Mouse (Mus musculus): ENCODE measurements around the gene Napsa. TPM values are rescaled to one million over a fixed set of nuclear protein-coding genes. Genes with fewer than 3 reads are reported as not detected.

Napsa gene
- total RNA-seq, 4 experiments from 2014 or later: 0.65 TPM; not detected in 3

DNA sequence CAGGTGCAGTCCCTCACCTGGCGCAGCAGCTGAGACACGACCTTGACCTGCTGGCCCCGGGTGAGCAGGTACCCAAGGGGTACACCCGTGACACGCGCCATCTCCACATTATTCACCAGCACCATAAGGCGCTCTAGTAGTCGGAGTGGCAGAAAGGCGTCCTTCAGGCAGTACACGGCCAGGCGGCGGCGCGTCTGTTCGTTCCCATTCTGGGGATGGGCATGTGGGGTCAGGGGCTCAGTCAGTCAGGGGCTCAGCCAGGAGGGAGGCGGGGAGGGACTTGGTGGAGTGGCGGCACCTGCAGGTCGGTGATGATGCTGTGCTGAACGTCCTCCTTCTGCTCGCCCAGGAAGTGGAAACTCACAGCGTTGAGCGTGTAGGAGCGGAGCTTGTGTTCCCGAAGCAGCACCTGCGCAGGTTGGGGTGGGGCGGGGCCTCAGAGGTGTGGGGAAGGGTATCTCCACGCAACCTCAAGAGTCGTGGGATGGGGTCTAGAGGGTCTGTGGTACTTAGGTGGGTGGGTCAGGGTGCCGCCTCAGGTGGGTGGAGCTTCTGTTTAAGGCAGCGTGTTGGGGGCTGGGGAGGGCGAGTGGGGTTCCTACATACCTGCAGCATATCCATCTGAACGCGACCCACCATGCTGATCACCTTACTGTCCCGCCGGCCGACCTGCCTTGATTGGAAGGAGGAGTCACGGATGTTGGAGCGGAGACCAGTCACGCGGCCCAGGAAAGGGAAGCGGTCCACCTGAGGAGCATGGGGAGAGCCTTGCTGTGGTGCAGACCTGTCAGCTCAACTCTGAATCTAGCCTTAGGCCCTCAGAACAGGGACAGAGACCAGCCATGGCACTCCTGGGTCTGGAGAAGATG, 33.2 kb upstream of the Napsa start:
- no peak for DNase-seq (ENCODE audit: low spot score in 2 of 2)

GRCm38 (mm10) chr7:44542555-44542954, 29.6 kb upstream of the Napsa start:
- no peak for DNase-seq (ENCODE audit: low spot score in 2 of 2)

DNA sequence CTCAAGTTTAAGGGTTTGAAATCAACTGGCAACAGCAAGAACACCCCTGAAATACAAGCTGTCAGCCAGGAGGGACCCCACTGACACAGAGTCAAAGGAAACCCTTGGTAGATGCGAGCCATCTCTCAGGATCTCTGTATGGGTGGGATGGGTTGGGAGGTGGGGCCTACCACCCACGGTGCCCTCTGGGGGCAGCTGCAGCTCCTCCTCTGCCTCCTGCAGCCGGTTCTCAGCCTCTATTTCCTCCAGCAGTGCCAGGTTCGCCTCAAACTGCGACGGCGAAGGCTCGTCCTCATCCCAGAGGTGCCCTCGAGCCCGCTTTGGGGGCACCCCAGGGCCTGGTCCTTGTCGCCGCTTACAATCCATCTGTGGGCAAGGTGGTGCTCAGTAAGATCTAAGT, 29.1 kb upstream of the Napsa start:
- DNase-seq (ENCODE audit: low spot score in 2 of 2): no peak

DNA sequence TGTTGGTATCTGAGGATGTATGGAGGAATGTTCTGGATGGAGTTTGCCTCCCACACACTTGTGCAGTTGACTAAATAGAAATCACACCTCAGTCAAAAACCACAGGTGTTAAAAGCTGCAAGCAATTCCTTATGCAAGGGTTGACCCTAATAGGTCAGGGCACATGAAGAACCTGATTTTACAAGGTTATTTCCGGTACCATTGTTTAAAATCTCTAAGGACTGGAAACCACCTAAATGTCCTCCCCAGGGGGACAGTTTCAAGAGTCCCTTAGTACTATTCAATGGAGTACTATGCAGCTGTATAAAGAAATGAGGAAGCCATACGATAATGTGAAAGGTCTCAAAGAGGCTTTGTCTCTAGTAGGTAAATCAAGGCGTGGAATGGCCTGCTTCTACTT, 25.9 kb upstream of the Napsa start:
- no peak for DNase-seq (ENCODE audit: low spot score in 2 of 2)

- DNase-seq (ENCODE audit: low spot score in 2 of 2): no peak
Observed at GRCm38 (mm10) chr7:44547041-44547440, 25.1 kb upstream of the Napsa start.

DNA sequence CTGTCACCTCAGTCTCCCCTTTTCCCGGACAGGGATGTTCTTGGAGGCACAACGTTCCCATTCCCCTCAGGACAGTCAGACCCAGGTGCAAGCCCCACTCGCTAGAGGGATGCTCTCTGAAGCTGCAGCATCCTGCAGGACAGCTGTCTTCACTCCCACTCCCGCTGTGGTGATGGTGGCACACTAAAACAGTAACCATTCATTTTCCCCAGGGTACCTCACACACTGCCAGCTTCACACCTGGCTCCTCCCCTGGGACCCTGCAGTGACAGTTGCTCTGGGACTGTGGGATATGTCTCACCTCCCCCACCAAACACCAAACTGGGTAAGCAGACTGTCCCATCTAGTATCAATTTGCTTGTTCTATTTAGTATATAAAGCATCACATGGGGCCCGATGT, 24.5 kb upstream of the Napsa start:
- DNase-seq (ENCODE audit: low spot score in 2 of 2): no peak

- peak; percentile 99 for DNase-seq (ENCODE audit: low spot score in 2 of 2)
Observed at GRCm38 (mm10) chr7:44548497-44549087, 23.6 kb upstream of the Napsa start, which contains the start of gene Pold1. Gene Pold1 (minus strand): TSS chr7:44548849.

DNA sequence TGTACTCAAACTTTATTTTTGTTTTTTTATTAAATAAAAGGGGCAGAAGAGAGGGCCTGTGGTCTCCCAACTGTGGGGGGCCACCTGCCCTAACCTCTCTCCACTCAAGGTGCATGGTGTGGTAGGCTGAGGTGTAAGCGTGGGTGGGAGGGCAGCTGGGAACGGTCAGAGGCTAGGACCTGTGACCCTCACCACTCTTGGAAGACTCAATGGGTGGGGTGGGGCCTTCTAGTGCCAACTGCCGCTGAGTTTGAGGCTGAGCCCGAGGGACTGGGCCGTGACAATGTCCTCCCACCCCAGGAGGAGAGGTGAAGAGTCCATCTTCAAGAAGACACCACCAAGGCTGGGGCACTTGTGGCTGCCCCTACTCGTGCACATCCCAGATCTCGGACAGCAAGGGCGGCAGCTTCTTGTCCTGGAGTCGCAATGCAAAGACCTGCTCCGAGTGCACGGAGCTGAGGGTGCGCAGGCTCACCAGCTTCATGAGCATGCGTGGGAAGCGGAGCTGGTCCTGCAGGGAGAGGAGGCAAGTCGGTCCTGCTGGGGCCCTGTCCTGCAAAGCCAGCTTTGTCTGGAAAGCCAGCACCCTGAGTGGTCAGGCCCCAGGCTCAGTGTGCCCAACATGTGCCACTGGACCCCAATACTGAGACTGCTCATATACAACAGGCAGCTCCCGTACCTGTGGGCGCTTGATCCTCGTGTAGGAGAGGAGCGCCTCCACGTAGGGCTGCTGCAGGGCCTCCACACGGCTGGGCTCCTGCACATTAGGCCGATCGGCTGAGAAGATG, 22.4 kb upstream of the Napsa start:
- DNase-seq (ENCODE audit: low spot score in 2 of 2): no peak

- no peak for DNase-seq (ENCODE audit: low spot score in 2 of 2)
Observed at GRCm38 (mm10) chr7:44550409-44550678, 21.8 kb upstream of the Napsa start.

DNA sequence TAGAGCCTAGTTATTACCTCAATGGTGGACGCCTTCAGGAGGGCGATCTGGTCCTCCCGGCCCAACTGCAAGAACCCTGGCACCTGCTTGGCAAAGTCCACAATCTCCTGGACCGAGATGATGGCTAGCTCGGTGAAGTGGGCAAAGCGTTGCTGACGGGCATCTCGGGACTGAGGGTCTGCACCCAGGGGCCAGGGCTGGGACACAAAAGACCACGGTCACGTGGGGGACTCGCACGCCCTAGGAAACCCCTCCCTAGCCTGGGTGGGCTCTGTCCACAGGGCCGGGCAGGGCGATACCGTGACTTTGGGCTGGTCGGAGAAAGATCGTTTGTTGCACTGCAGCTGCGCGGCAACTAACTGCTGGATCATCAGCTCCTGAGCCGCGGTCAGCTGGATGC, 20.9 kb upstream of the Napsa start:
- no peak for DNase-seq (ENCODE audit: low spot score in 2 of 2)

DNA sequence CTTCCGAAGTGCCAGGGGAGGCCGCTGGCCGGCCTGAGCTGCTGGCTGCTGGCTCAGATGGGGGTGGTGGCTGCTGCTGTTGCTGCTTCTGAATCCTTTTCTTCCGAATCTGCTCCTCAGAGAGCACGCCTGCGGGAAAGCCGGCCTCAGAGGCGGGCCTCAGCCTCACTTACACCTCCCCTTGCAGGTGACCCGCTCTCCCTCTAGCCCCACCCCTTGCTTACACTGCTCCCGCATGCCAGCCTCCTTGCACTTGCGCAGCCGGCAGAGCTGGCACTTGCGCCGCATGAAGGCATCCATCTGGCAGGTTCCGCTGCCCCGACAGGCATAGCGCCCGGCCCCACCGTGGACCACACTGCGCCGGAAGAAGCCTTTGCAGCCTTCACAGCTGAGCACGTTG, 20.4 kb upstream of the Napsa start:
- no peak for DNase-seq (ENCODE audit: low spot score in 2 of 2)

- DNase-seq (ENCODE audit: low spot score in 2 of 2): no peak
Observed at GRCm38 (mm10) chr7:44552141-44552908, 19.9 kb upstream of the Napsa start.

DNA sequence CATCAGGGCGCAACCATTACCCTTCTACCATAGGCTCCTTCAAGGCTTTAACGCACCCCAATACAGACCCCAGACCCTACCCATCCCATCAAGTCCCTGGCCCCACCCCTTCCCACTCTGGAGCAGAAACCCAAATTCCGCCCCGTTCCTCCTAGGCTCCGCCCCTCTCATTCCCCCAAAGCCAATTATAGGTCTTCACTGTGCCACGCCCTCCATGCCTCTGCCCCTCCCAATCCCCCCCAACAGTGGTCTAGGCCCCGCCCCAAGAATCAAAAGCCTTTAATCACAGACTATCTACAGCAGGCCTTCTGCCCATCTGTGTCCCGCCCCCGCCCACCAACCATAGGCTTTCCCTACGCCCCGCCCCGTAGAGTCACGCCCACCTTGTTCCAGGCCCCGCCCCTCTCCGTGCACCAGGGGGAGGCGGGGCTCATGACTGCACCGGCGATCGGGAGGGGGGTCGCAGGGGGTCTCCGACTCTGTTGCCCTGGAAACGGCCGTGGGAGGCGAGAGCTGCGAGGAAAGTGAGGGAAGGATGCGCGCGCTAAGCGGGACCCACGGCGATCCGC, 18.9 kb upstream of the Napsa start:
- peak in 1 of 2 experiments; percentile 43 for DNase-seq (ENCODE audit: low spot score in 2 of 2)

- DNase-seq (ENCODE audit: low spot score in 2 of 2): peak; percentile 92 to 95
Observed at GRCm38 (mm10) chr7:44553826-44554225, 18.4 kb upstream of the Napsa start, which contains the start of gene Nr1h2. Gene Nr1h2 (minus strand): TSS chr7:44553951.

DNA sequence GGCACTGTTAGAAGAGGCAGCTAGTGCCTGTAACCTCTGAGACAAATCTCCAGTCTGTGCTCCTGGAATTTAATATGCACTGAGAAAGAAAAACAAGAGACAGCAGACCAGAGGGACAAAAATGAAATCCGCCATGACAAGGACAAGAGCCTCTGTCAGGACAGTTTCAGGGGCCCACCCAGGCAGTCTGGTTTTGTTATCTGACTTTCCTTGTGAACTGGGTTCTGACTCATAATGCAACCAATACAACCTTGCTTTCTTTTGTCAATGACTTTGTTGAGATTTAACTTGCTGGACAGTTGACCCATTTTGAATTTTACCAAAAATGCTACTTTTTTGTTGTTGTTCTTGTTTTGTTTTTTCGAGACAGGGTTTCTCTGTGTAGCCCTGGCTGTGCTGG, 14.6 kb upstream of the Napsa start:
- no peak for DNase-seq (ENCODE audit: low spot score in 2 of 2)

GRCm38 (mm10) chr7:44560435-44561400, 11.5 kb upstream of the Napsa start:
- DNase-seq (ENCODE audit: low spot score in 2 of 2): peak in 1 of 2 experiments; percentile 84

DNA sequence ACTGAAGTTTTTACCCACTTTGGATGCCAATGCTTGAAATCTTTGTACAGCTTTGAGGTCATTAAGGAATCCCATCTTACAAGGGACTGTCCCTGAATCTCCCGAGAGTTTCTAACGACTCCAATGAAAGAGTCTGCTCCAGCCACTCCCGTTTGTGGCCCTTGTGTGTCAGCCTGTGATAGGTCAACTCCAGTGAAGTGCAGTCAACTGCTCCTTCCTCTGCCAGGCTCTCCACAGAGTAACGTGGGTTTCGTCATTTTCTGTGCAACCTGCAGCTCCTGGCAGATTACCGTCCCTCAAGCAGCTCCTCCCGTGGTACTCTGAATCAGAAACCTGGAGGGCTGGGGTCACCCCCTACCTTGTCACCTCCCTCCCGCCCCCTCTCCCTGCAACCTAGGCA, 8.9 kb upstream of the Napsa start:
- no peak for DNase-seq (ENCODE audit: low spot score in 2 of 2)

- DNase-seq (ENCODE audit: low spot score in 2 of 2): no peak
Observed at GRCm38 (mm10) chr7:44564486-44564885, 7.7 kb upstream of the Napsa start.

DNA sequence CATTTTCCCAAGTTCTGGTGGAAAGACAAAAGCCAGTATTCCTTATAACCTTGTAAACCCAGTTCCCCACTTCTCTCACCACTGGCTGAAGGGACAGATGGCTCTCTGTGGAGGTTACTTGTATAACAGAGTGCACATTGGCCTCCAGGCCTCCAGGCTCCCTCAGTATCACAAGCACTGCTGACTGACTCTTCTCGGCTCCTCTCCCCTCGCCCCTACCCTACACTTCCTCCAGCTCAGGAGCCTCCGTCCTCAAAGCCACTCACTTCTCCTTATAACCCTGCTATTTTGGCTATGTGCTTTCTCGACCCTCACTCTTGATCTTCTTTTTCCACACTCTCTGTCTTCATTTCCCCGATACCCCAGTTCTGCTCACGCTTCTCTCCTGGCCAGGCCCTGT, 6.8 kb upstream of the Napsa start:
- DNase-seq (ENCODE audit: low spot score in 2 of 2): no peak

GRCm38 (mm10) chr7:44568803-44569202, 3.4 kb upstream of the Napsa start:
- no peak for DNase-seq (ENCODE audit: low spot score in 2 of 2)

Measured in layer of hippocampus, adult 8-10 months (tissue).